Mouse (Mus musculus) R1 (cell line): ENCODE data around the gene Olfr749.
"Not testable (repeated sequence)": the region's sequence is repeated elsewhere in the genome, so short reads cannot be mapped to it uniquely, and the experiment has no call there.

Experiments
- DNase-seq: peaks from one replicate; pipeline ENCODE4 v3.0.0-alpha.2; 2018; ENCODE audit warnings: low read depth, low spot score

The Olfr749 gene

GRCm38 (mm10) chr14:50744994-50745393 lies at the start of gene Olfr749:
Gene Olfr749 (minus strand): TSS chr14:50745094.
- no peak for DNase-seq

GRCm38 (mm10) chr14:50788157-50788556 lies 43.3 kb upstream of the Olfr749 start:
- no peak for DNase-seq

GRCm38 (mm10) chr14:50785251-50785637 lies 40.4 kb upstream of the Olfr749 start, which contains the start of gene Ttc5:
Gene Ttc5 (minus strand): TSS chr14:50785519.
- peak; percentile 94 for DNase-seq

GRCm38 (mm10) chr14:50784391-50785250 lies 39.7 kb upstream of the Olfr749 start:
- no peak for DNase-seq

GRCm38 (mm10) chr14:50782166-50782565 lies 37.3 kb upstream of the Olfr749 start:
- DNase-seq, result peak; percentile 92

- DNase-seq, result peak; percentile 61
These were observed 26.4 kb upstream of the Olfr749 start for GRCm38 (mm10) chr14:50771342-50771741.

GRCm38 (mm10) chr14:50765736-50766135 lies 20.8 kb upstream of the Olfr749 start:
- DNase-seq, result peak; percentile 15

- no peak for DNase-seq
These were observed 13.7 kb upstream of the Olfr749 start for GRCm38 (mm10) chr14:50758416-50759085.

- no peak for DNase-seq
These were observed 3.3 kb downstream of the Olfr749 start for GRCm38 (mm10) chr14:50741584-50741983.

- no peak for DNase-seq
These were observed 4.6 kb downstream of the Olfr749 start for GRCm38 (mm10) chr14:50740334-50740733.

GRCm38 (mm10) chr14:50722371-50722770 lies 22.5 kb downstream of the Olfr749 start:
- not testable (repeated sequence) for DNase-seq

GRCm38 (mm10) chr14:50719875-50720274 lies 25.0 kb downstream of the Olfr749 start:
- not testable (repeated sequence) for DNase-seq

GRCm38 (mm10) chr14:50707073-50707472 lies 37.8 kb downstream of the Olfr749 start, which contains the start of gene Olfr748:
Gene Olfr748 (plus strand): TSS chr14:50707373.
- DNase-seq, result no peak

GRCm38 (mm10) chr14:50693106-50693505 lies 51.8 kb downstream of the Olfr749 start, which contains the start of gene Olfr747:
Gene Olfr747 (minus strand): TSS chr14:50693206.
- no peak for DNase-seq
